Mouse (Mus musculus) MEL (cell line): ENCODE results near the gene Gm45208. TPM values are rescaled to one million over a fixed set of nuclear protein-coding genes. Genes with fewer than 3 reads are reported as not detected.
"Not testable (repeated sequence)": the region's sequence is repeated elsewhere in the genome, so short reads cannot be mapped to it uniquely, and the experiment has no call there.

ENCODE experiments used
- DNase-seq: peaks from one replicate; pipeline ENCODE4 v3.0.0; 2011; ENCODE audit warnings: low read depth, low spot score
- H3K27ac ChIP-seq: 2 replicates; pipeline ENCODE4 v1.5.1; 2012; ENCODE audit warnings: low read depth, mild to moderate bottlenecking, control low read depth, low read length, moderate library complexity; ENCODE audit not compliant: control insufficient read depth
- H3K27me3 ChIP-seq, 2 experiments: fragments of 150-350 bp in 1 of 2; sonication (generic) in 1 of 2; 2 replicates each; pipeline ENCODE4 v1.6.1; 2012; ENCODE audit warnings: low read length in 2 of 2, mild to moderate bottlenecking in 2 of 2, improper control_type of control experiment in 1 of 2, moderate library complexity in 1 of 2; ENCODE audit not compliant: insufficient read depth in 2 of 2, control insufficient read depth in 1 of 2
- H3K36me3 ChIP-seq, 2 experiments: 2 replicates each; pipeline ENCODE4 v1.6.1; 2012 to 2014; ENCODE audit warnings: low read length in 2 of 2, improper control_type of control experiment in 1 of 2, inconsistent platforms in 1 of 2, mild to moderate bottlenecking in 1 of 2; ENCODE audit not compliant: insufficient read depth in 2 of 2, control insufficient read depth in 1 of 2
- H3K4me1 ChIP-seq, 2 experiments: fragments of 150-350 bp in 1 of 2; sonication (generic) in 1 of 2; 2 replicates each; pipeline ENCODE4 v1.6.1; 2012; ENCODE audit warnings: low read length in 2 of 2, improper control_type of control experiment in 1 of 2, mild to moderate bottlenecking in 1 of 2; ENCODE audit not compliant: insufficient read depth in 2 of 2, control insufficient read depth in 1 of 2
- H3K4me3 ChIP-seq, 2 experiments: fragments of 150-350 bp in 1 of 2; sonication (generic) in 1 of 2; 2 replicates each; pipeline ENCODE4 v1.5.1; 2012; ENCODE audit warnings: low read depth in 2 of 2, low read length in 2 of 2, mild to moderate bottlenecking in 2 of 2, moderate library complexity in 2 of 2, control low read depth in 1 of 2, improper control_type of control experiment in 1 of 2; ENCODE audit not compliant: control insufficient read depth in 1 of 2, insufficient read depth in 1 of 2
- H3K79me2 ChIP-seq: 2 replicates; pipeline ENCODE4 v1.6.1; 2012; ENCODE audit warnings: mild to moderate bottlenecking, low read length, moderate library complexity; ENCODE audit not compliant: control insufficient read depth, poor library complexity, insufficient read depth
- H3K9ac ChIP-seq: 2 replicates; pipeline ENCODE4 v1.6.1; 2012; ENCODE audit warnings: low read depth, mild to moderate bottlenecking, control low read depth, low read length, moderate library complexity; ENCODE audit not compliant: control insufficient read depth, poor library complexity, severe bottlenecking
- H3K9me3 ChIP-seq: fragments of 150-350 bp; sonication (generic); replicated peaks from 2 replicates; pipeline ENCODE4 v1.6.1; 2012; ENCODE audit warnings: mild to moderate bottlenecking, low read length, improper control_type of control experiment, moderate library complexity; ENCODE audit not compliant: insufficient read depth
- CTCF ChIP-seq, 3 experiments: IDR thresholded peaks in 2 of 3; conservative IDR thresholded peaks in 1 of 3; 2 replicates each; pipeline ENCODE4 v1.5.1; 2011 to 2012; ENCODE audit warnings: low read length in 3 of 3, low read depth in 2 of 3, mild to moderate bottlenecking in 2 of 3, improper control_type of control experiment in 1 of 3, inconsistent platforms in 1 of 3, mixed read lengths in 1 of 3, moderate library complexity in 1 of 3; ENCODE audit not compliant: control insufficient read depth in 1 of 3, insufficient read depth in 1 of 3, poor library complexity in 1 of 3, severe bottlenecking in 1 of 3
- GABPA ChIP-seq: IDR thresholded peaks from 2 replicates; pipeline ENCODE4 v1.6.1; 2012; ENCODE audit warnings: low read depth, mild to moderate bottlenecking, inconsistent platforms, low read length, improper control_type of control experiment, moderate library complexity
- GATA1 ChIP-seq: IDR thresholded peaks from 2 replicates; pipeline ENCODE4 v1.6.1; 2011; ENCODE audit warnings: low read depth, low read length, improper control_type of control experiment
- MXI1 ChIP-seq: IDR thresholded peaks from 2 replicates; pipeline ENCODE4 v1.6.1; 2011; ENCODE audit warnings: mild to moderate bottlenecking, low read depth, low read length, improper control_type of control experiment
- MYB ChIP-seq: IDR thresholded peaks from 2 replicates; pipeline ENCODE4 v1.6.1; 2011; ENCODE audit warnings: mild to moderate bottlenecking, low read depth, low read length, improper control_type of control experiment
- RAD21 ChIP-seq: IDR thresholded peaks from 2 replicates; pipeline ENCODE4 v1.6.1; 2011; ENCODE audit warnings: mild to moderate bottlenecking, low read depth, low read length, improper control_type of control experiment
- RCOR1 ChIP-seq: IDR thresholded peaks from 2 replicates; pipeline ENCODE4 v1.6.1; 2012; ENCODE audit warnings: low read depth, mild to moderate bottlenecking, inconsistent platforms, low read length, improper control_type of control experiment
- SMC3 ChIP-seq: IDR thresholded peaks from 2 replicates; pipeline ENCODE4 v1.6.1; 2011; ENCODE audit warnings: low read depth, low read length, improper control_type of control experiment
- TCF12 ChIP-seq: IDR thresholded peaks from 2 replicates; pipeline ENCODE4 v1.6.1; 2014; ENCODE audit warnings: low read depth, mild to moderate bottlenecking, inconsistent platforms, low read length, improper control_type of control experiment, moderate library complexity
- UBTF ChIP-seq: IDR thresholded peaks from 2 replicates; pipeline ENCODE4 v1.6.1; 2012; ENCODE audit warnings: low read depth, mild to moderate bottlenecking, inconsistent platforms, low read length, improper control_type of control experiment, moderate library complexity, borderline replicate concordance; ENCODE audit not compliant: insufficient read depth
- USF2 ChIP-seq, 2 experiments: IDR thresholded peaks; 2 replicates each; pipeline ENCODE4 v1.6.1; 2011 to 2012; ENCODE audit warnings: improper control_type of control experiment in 2 of 2, low read length in 2 of 2, borderline replicate concordance in 1 of 2, inconsistent platforms in 1 of 2, low read depth in 1 of 2, mild to moderate bottlenecking in 1 of 2; ENCODE audit not compliant: insufficient read depth in 1 of 2
- ZC3H11A ChIP-seq: IDR thresholded peaks from 2 replicates; pipeline ENCODE4 v1.6.1; 2012; ENCODE audit warnings: low read depth, mild to moderate bottlenecking, inconsistent platforms, low read length, improper control_type of control experiment
- ZMIZ1 ChIP-seq: IDR thresholded peaks from 2 replicates; pipeline ENCODE4 v1.6.1; 2012; ENCODE audit warnings: low read depth, mild to moderate bottlenecking, inconsistent platforms, low read length, improper control_type of control experiment, moderate library complexity
- ZNF384 ChIP-seq: IDR thresholded peaks from 2 replicates; pipeline ENCODE4 v1.6.1; 2012; ENCODE audit warnings: low read depth, mild to moderate bottlenecking, inconsistent platforms, low read length, improper control_type of control experiment
- polyA plus RNA-seq, 2 experiments: library from polyadenylated mRNA; stranded (reverse) in 1 of 2; unstranded in 1 of 2; fragments of >175 nt in 1 of 2; fragments of >200 nt in 1 of 2; gene quantifications; 2 replicates each; pipeline versions ENCODE4 v1.2.1 to v1.2.4; 2012; ENCODE audit warnings: low replicate concordance in 2 of 2, low read depth in 1 of 2; ENCODE audit not compliant: insufficient read length in 2 of 2, insufficient read depth in 1 of 2, missing spikeins in 1 of 2
- total RNA-seq: library from RNA; depleted of rRNA; stranded (reverse); fragments of 300-350 nt; gene quantifications from 2 replicates; pipeline ENCODE4 v1.2.3, GENCODE M21; 2012

Gm45208 gene
- total and polyA plus RNA-seq, 3 experiments = 11.0 TPM; not detected in 2

GRCm38 (mm10) chrX:7716058-7716457 is 6.0 kb upstream of the Gm45208 start:
- not testable (repeated sequence) for H3K9me3 ChIP-seq, H3K4me3 ChIP-seq, H3K4me1 ChIP-seq, H3K36me3 ChIP-seq, H3K79me2 ChIP-seq, H3K9ac ChIP-seq, H3K27ac ChIP-seq, H3K27me3 ChIP-seq
- DNase-seq = peak; percentile 65
- TF ChIP-seq ZNF384 (peak; percentile 73), RCOR1 (0 out of 2 replicates have a peak, but pooled peaks have one; percentile 38), CTCF (IDR thresholded peaks at IDR 0.05 in 2 of 3, conservative IDR thresholded peaks at IDR 0.05 in 1 of 3; ENCODE audit: control insufficient read depth in 1 of 3, insufficient read depth in 1 of 3, low read depth in 2 of 3, low read length in 3 of 3, poor library complexity in 1 of 3, severe bottlenecking in 1 of 3) (peak in 2 of 3 experiments; percentile 16 to 36; a peak in 4 of 6 replicates), RAD21 (peak; percentile 31), SMC3 (peak; percentile 19; the same call in 1 of the 2 replicates)

GRCm38 (mm10) chrX:7722282-7722611 is 202 bp downstream of the Gm45208 start:
- H3K4me1 ChIP-seq = peaks cover 0 to 6% of the 10 kb centered on the region in 2 experiments; a peak in 2 of 4 replicates
- H3K27me3 ChIP-seq = no peaks in the 10 kb centered on the region
- DNase-seq = no peak
- H3K79me2 ChIP-seq = peaks cover 6% of the 10 kb centered on the region
- 0 out of 2 replicates have a peak overlapping the region, but pooled peaks have one; percentile 8 for H3K27ac ChIP-seq
- no peaks in the 10 kb centered on the region for H3K9me3 ChIP-seq
- H3K9ac ChIP-seq = peak overlapping the region; percentile 90
- H3K36me3 ChIP-seq = no peaks in the 10 kb centered on the region
- peak overlapping the region; percentile 79 to 86 for H3K4me3 ChIP-seq
- TF ChIP-seq MYB (no peak), ZC3H11A (no peak), ZNF384 (no peak), TCF12 (no peak), UBTF (no peak), ZMIZ1 (no peak), GABPA (no peak), GATA1 (no peak), MXI1 (no peak)

GRCm38 (mm10) chrX:7722691-7723090 is 646 bp downstream of the Gm45208 start:
- Histone ChIP-seq H3K79me2 (peaks cover 6% of the 10 kb centered on the region), H3K9me3 (no peaks in the 10 kb centered on the region), H3K27ac (no peak overlapping the region), H3K9ac (peak overlapping the region; percentile 90), H3K4me3 (peak overlapping the region; percentile 79 to 86), H3K27me3 (no peaks in the 10 kb centered on the region), H3K36me3 (no peaks in the 10 kb centered on the region), H3K4me1 (peaks cover under 1 to 10% of the 10 kb centered on the region in 2 experiments; a peak in 3 of 4 replicates)
- peak; percentile 39 for DNase-seq
- TF ChIP-seq ZNF384 (peak; percentile 60; the same call in 1 of the 2 replicates), USF2 (IDR thresholded peaks at IDR 0.05; ENCODE audit: borderline replicate concordance in 1 of 2, insufficient read depth in 1 of 2, low read depth in 1 of 2, low read length in 2 of 2) (no peak)
